Mouse (Mus musculus) cerebellum, adult 9-11 months (tissue): ENCODE data around the gene Grik4.
"Not testable (repeated sequence)": the region's sequence is repeated elsewhere in the genome, so short reads cannot be mapped to it uniquely, and the experiment has no call there.

ENCODE experiments used
- DNase-seq: peaks from one replicate; pipeline ENCODE4 v3.0.0; 2022

The Grik4 gene

GRCm38 (mm10) chr9:42797276-42797675, 147.0 kb downstream of the Grik4 start:
- no peak for DNase-seq

- DNase-seq = no peak
Measured at GRCm38 (mm10) chr9:42795881-42796280, 148.4 kb downstream of the Grik4 start.

- DNase-seq = no peak
Measured at GRCm38 (mm10) chr9:42794006-42794405, 150.3 kb downstream of the Grik4 start.

- DNase-seq = no peak
Measured at GRCm38 (mm10) chr9:42793581-42793980, 150.7 kb downstream of the Grik4 start.

GRCm38 (mm10) chr9:42792381-42792780, 151.9 kb downstream of the Grik4 start:
- DNase-seq = no peak

- DNase-seq = no peak
Measured at GRCm38 (mm10) chr9:42791779-42792178, 152.5 kb downstream of the Grik4 start.

- DNase-seq = no peak
Measured at GRCm38 (mm10) chr9:42791346-42791745, 152.9 kb downstream of the Grik4 start.

GRCm38 (mm10) chr9:42788471-42788870, 155.8 kb downstream of the Grik4 start:
- peak; percentile 23 for DNase-seq

GRCm38 (mm10) chr9:42786882-42787281, 157.4 kb downstream of the Grik4 start:
- DNase-seq = no peak

- no peak for DNase-seq
Measured at GRCm38 (mm10) chr9:42786286-42786685, 158.0 kb downstream of the Grik4 start.

- DNase-seq = no peak
Measured at GRCm38 (mm10) chr9:42785173-42785830, 159.0 kb downstream of the Grik4 start.

GRCm38 (mm10) chr9:42783248-42783903, 160.9 kb downstream of the Grik4 start:
- DNase-seq = no peak

GRCm38 (mm10) chr9:42778471-42779263, 165.6 kb downstream of the Grik4 start:
- DNase-seq = not testable (repeated sequence)

GRCm38 (mm10) chr9:42777913-42778312, 166.4 kb downstream of the Grik4 start:
- no peak for DNase-seq

- no peak for DNase-seq
Measured at GRCm38 (mm10) chr9:42776804-42777203, 167.5 kb downstream of the Grik4 start.

- no peak for DNase-seq
Measured at GRCm38 (mm10) chr9:42764823-42765560, 179.3 kb downstream of the Grik4 start.

GRCm38 (mm10) chr9:42758682-42759205, 185.5 kb downstream of the Grik4 start:
- DNase-seq = no peak

- DNase-seq = no peak
Measured at GRCm38 (mm10) chr9:42757012-42757640, 187.2 kb downstream of the Grik4 start.

- DNase-seq = no peak
Measured at GRCm38 (mm10) chr9:42754699-42755098, 189.6 kb downstream of the Grik4 start.

GRCm38 (mm10) chr9:42751160-42751559, 193.1 kb downstream of the Grik4 start:
- no peak for DNase-seq

- DNase-seq = no peak
Measured at GRCm38 (mm10) chr9:42750176-42750575, 194.1 kb downstream of the Grik4 start.

GRCm38 (mm10) chr9:42745982-42746381, 198.3 kb downstream of the Grik4 start:
- no peak for DNase-seq
